Mouse (Mus musculus): ENCODE data around the gene Aff2.

Aff2 gene

GRCm38 (mm10) chrX:69744962-69745597 lies 385.0 kb downstream of the Aff2 start:
- no peak for DNase-seq

GRCm38 (mm10) chrX:69801890-69802439 lies 441.9 kb downstream of the Aff2 start:
- DNase-seq, result no peak

GRCm38 (mm10) chrX:69802481-69802880 lies 442.4 kb downstream of the Aff2 start:
- no peak for DNase-seq

- DNase-seq, result no peak
Measured at GRCm38 (mm10) chrX:69811798-69812197, 451.7 kb downstream of the Aff2 start.

GRCm38 (mm10) chrX:69815054-69815453 lies 455.0 kb downstream of the Aff2 start:
- DNase-seq, result no peak

GRCm38 (mm10) chrX:69817679-69818078 lies 457.6 kb downstream of the Aff2 start:
- no peak for DNase-seq

- no peak for DNase-seq
Measured at GRCm38 (mm10) chrX:69818188-69818587, 458.1 kb downstream of the Aff2 start.

- peak in 1 of 2 experiments; percentile 16 for DNase-seq
Measured at GRCm38 (mm10) chrX:69867601-69868000, 507.5 kb downstream of the Aff2 start.

- DNase-seq, result no peak
Measured at GRCm38 (mm10) chrX:69891713-69892112, 531.6 kb downstream of the Aff2 start.

Data from cerebellum, postnatal 25 days (tissue).